Mouse (Mus musculus): ENCODE data around the gene Secisbp2l. TPM values are rescaled to one million over a fixed set of nuclear protein-coding genes. Genes with fewer than 3 reads are reported as not detected.

The Secisbp2l gene
- polyA plus RNA-seq, 2 experiments: 2.5 to 3.7 TPM

- TF ChIP-seq CTCF (IDR thresholded peaks at IDR 0.05; ENCODE audit: low read depth) (no peak), EP300 (IDR thresholded peaks at IDR 0.05; ENCODE audit: low read depth) (no peak)
Observed at GRCm38 (mm10) chr2:125792879-125793261, 10.2 kb upstream of the Secisbp2l start.

GRCm38 (mm10) chr2:125792144-125792878 lies 9.6 kb upstream of the Secisbp2l start:
- no peak overlapping the region for H3K4me2 ChIP-seq (ENCODE audit: low read depth)
- H3K27ac ChIP-seq: no peak overlapping the region
- WGBS (ENCODE audit: insufficient replicate concordance): 34% methylated on average over 2 of the region's 2 CpGs

More at GRCm38 (mm10) chr2:125792879-125793261, 10.2 kb upstream of the Secisbp2l start:
- WGBS (ENCODE audit: insufficient replicate concordance): 58% methylated on average over 11 of the region's 11 CpGs
- H3K9me3 ChIP-seq (ENCODE audit: control insufficient read depth, low read length): no peaks in the 10 kb centered on the region
- no peaks in the 10 kb centered on the region for H3K36me3 ChIP-seq (replicated peaks; ENCODE audit: control insufficient read depth, insufficient read depth, low read depth)
- H3K9ac ChIP-seq (replicated peaks): no peak overlapping the region
- no peak for DNase-seq (ENCODE audit: low read depth in 3 of 3, low spot score in 3 of 3)
- H3K4me1 ChIP-seq (replicated peaks; ENCODE audit: control insufficient read depth in 2 of 2, insufficient read depth in 2 of 2, low read length in 1 of 2): peaks cover 0 to 8% of the 10 kb centered on the region in 2 experiments; a peak in 1 of 4 replicates
- no peak for ATAC-seq (ENCODE audit: insufficient read depth)
- no peak overlapping the region for H3K27ac ChIP-seq
- no peaks in the 10 kb centered on the region for H3K27me3 ChIP-seq (ENCODE audit: control insufficient read depth, insufficient read depth, low read length)
- no peak overlapping the region for H3K4me2 ChIP-seq (ENCODE audit: low read depth)
- H3K4me3 ChIP-seq (ENCODE audit: insufficient read depth in 1 of 2, low read depth in 2 of 2, low read length in 2 of 2): no peak overlapping the region

GRCm38 (mm10) chr2:125791485-125791885 lies 8.8 kb upstream of the Secisbp2l start:
- no peaks in the 10 kb centered on the region for H3K27me3 ChIP-seq (ENCODE audit: control insufficient read depth, insufficient read depth, low read length)
- DNase-seq (ENCODE audit: low read depth in 3 of 3, low spot score in 3 of 3): peak in 1 of 3 experiments; percentile 29
- H3K36me3 ChIP-seq (replicated peaks; ENCODE audit: control insufficient read depth, insufficient read depth, low read depth): no peaks in the 10 kb centered on the region
- H3K4me3 ChIP-seq (ENCODE audit: insufficient read depth in 1 of 2, low read depth in 2 of 2, low read length in 2 of 2): no peak overlapping the region
- H3K9me3 ChIP-seq (ENCODE audit: control insufficient read depth, low read length): no peaks in the 10 kb centered on the region
- no peak for ATAC-seq (ENCODE audit: insufficient read depth)
- H3K4me2 ChIP-seq (ENCODE audit: low read depth): no peak overlapping the region
- H3K27ac ChIP-seq: no peak overlapping the region
- no peak overlapping the region for H3K9ac ChIP-seq (replicated peaks)
- TF ChIP-seq CTCF (IDR thresholded peaks at IDR 0.05; ENCODE audit: low read depth) (no peak), EP300 (IDR thresholded peaks at IDR 0.05; ENCODE audit: low read depth) (no peak)
- H3K4me1 ChIP-seq (replicated peaks; ENCODE audit: control insufficient read depth in 2 of 2, insufficient read depth in 2 of 2, low read length in 1 of 2): peaks cover 0 to 8% of the 10 kb centered on the region in 2 experiments; a peak in 1 of 4 replicates
- 11% methylated on average over 7 of the region's 7 CpGs for WGBS (ENCODE audit: insufficient replicate concordance)

More at GRCm38 (mm10) chr2:125792144-125792878, 9.6 kb upstream of the Secisbp2l start:
- Histone ChIP-seq H3K4me1 (replicated peaks; ENCODE audit: control insufficient read depth in 2 of 2, insufficient read depth in 2 of 2, low read length in 1 of 2) (peaks cover 0 to 8% of the 10 kb centered on the region in 2 experiments; a peak in 1 of 4 replicates), H3K4me3 (ENCODE audit: insufficient read depth in 1 of 2, low read depth in 2 of 2, low read length in 2 of 2) (no peak overlapping the region), H3K36me3 (replicated peaks; ENCODE audit: control insufficient read depth, insufficient read depth, low read depth) (no peaks in the 10 kb centered on the region), H3K9me3 (ENCODE audit: control insufficient read depth, low read length) (no peaks in the 10 kb centered on the region), H3K27me3 (ENCODE audit: control insufficient read depth, insufficient read depth, low read length) (no peaks in the 10 kb centered on the region), H3K9ac (replicated peaks) (no peak overlapping the region)
- DNase-seq (ENCODE audit: low read depth in 3 of 3, low spot score in 3 of 3) (no peak), ATAC-seq (ENCODE audit: insufficient read depth) (no peak)
- TF ChIP-seq EP300 (IDR thresholded peaks at IDR 0.05; ENCODE audit: low read depth) (no peak), CTCF (IDR thresholded peaks at IDR 0.05; ENCODE audit: low read depth) (no peak)

GRCm38 (mm10) chr2:125790242-125790641 lies 7.6 kb upstream of the Secisbp2l start:
- DNase-seq (ENCODE audit: low read depth in 3 of 3, low spot score in 3 of 3): no peak
- no peak overlapping the region for H3K9ac ChIP-seq (replicated peaks)
- H3K4me2 ChIP-seq (ENCODE audit: low read depth): no peak overlapping the region
- H3K27me3 ChIP-seq (ENCODE audit: control insufficient read depth, insufficient read depth, low read length): no peaks in the 10 kb centered on the region
- WGBS (ENCODE audit: insufficient replicate concordance): 65% methylated on average over 4 of the region's 4 CpGs
- TF ChIP-seq CTCF (IDR thresholded peaks at IDR 0.05; ENCODE audit: low read depth) (no peak), EP300 (IDR thresholded peaks at IDR 0.05; ENCODE audit: low read depth) (no peak)
- H3K36me3 ChIP-seq (replicated peaks; ENCODE audit: control insufficient read depth, insufficient read depth, low read depth): no peaks in the 10 kb centered on the region
- H3K9me3 ChIP-seq (ENCODE audit: control insufficient read depth, low read length): no peaks in the 10 kb centered on the region
- peaks cover 0 to 8% of the 10 kb centered on the region in 2 experiments; a peak in 1 of 4 replicates for H3K4me1 ChIP-seq (replicated peaks; ENCODE audit: control insufficient read depth in 2 of 2, insufficient read depth in 2 of 2, low read length in 1 of 2)
- no peak overlapping the region for H3K27ac ChIP-seq
- ATAC-seq (ENCODE audit: insufficient read depth): no peak
- H3K4me3 ChIP-seq (ENCODE audit: insufficient read depth in 1 of 2, low read depth in 2 of 2, low read length in 2 of 2): no peak overlapping the region

GRCm38 (mm10) chr2:125789265-125789664 lies 6.6 kb upstream of the Secisbp2l start:
- no peak overlapping the region for H3K4me2 ChIP-seq (ENCODE audit: low read depth)
- peaks cover 0 to 8% of the 10 kb centered on the region in 2 experiments; a peak in 1 of 4 replicates for H3K4me1 ChIP-seq (replicated peaks; ENCODE audit: control insufficient read depth in 2 of 2, insufficient read depth in 2 of 2, low read length in 1 of 2)
- H3K9me3 ChIP-seq (ENCODE audit: control insufficient read depth, low read length): no peaks in the 10 kb centered on the region
- H3K36me3 ChIP-seq (replicated peaks; ENCODE audit: control insufficient read depth, insufficient read depth, low read depth): no peaks in the 10 kb centered on the region
- no peak for ATAC-seq (ENCODE audit: insufficient read depth)
- no peak overlapping the region for H3K9ac ChIP-seq (replicated peaks)
- WGBS (ENCODE audit: insufficient replicate concordance): 63% methylated on average over 5 of the region's 5 CpGs
- DNase-seq (ENCODE audit: low read depth in 3 of 3, low spot score in 3 of 3): no peak
- TF ChIP-seq EP300 (IDR thresholded peaks at IDR 0.05; ENCODE audit: low read depth): no peak
- no peak for TF ChIP-seq CTCF (IDR thresholded peaks at IDR 0.05; ENCODE audit: low read depth)
- H3K27ac ChIP-seq: no peak overlapping the region
- no peak overlapping the region for H3K4me3 ChIP-seq (ENCODE audit: insufficient read depth in 1 of 2, low read depth in 2 of 2, low read length in 2 of 2)
- H3K27me3 ChIP-seq (ENCODE audit: control insufficient read depth, insufficient read depth, low read length): no peaks in the 10 kb centered on the region
